Mouse (Mus musculus): ENCODE results near the gene Ankrd11.

DNA sequence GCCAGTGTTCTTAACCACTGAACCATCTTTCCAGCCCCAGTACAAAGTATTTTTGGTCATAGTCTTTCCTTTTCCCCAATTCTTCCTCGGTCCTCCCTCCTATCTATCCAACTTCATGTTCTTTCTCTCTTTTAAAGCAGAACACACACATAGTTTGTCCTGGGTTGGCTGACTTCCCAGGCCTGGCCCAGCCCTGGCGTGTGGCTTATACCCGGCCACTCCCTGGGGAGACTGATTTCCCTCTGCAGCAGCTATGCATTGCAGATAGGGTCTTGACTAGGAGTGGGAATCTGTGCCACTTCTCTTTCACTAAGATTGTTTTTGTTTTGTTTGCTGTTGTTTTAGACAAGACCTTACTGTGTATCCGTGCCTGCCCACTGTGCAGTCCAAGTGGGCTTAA, 29.1 kb upstream of the Ankrd11 start:
- no peak for TF ChIP-seq POLR2A (IDR thresholded peaks at IDR 0.05; ENCODE audit: control insufficient read depth in 1 of 2, insufficient read depth in 1 of 2, low read depth in 1 of 2, low read length in 2 of 2, poor library complexity in 1 of 2)
- no peak for TF ChIP-seq TAL1 (IDR thresholded peaks at IDR 0.05; ENCODE audit: low read length)
- no peak for TF ChIP-seq USF2 (IDR thresholded peaks at IDR 0.05; ENCODE audit: borderline replicate concordance in 1 of 2, insufficient read depth in 1 of 2, low read depth in 1 of 2, low read length in 2 of 2)
